Mouse (Mus musculus) heart, postnatal 0 days (tissue): ENCODE data around the gene Syn3.

Source experiments
- CTCF ChIP-seq: IDR thresholded peaks from 2 replicates; pipeline ENCODE4 v1.5.1; 2016; ENCODE audit warnings: antibody characterized with exemption, control low read depth, low read depth
- EP300 ChIP-seq: IDR thresholded peaks from 2 replicates; pipeline ENCODE4 v1.6.1; 2016; ENCODE audit warnings: antibody characterized with exemption, low read depth

GRCm38 (mm10) chr10:86011172-86011571 is 487.5 kb downstream of the Syn3 start:
- TF ChIP-seq CTCF (no peak), EP300 (no peak)
